Mouse (Mus musculus) ovary, postnatal 14 days (tissue): ENCODE measurements around the gene Spint1.

Experiments
- DNase-seq: peaks from one replicate; pipeline ENCODE4 v3.0.0; 2022; ENCODE audit warnings: low spot score

Spint1 gene

DNA sequence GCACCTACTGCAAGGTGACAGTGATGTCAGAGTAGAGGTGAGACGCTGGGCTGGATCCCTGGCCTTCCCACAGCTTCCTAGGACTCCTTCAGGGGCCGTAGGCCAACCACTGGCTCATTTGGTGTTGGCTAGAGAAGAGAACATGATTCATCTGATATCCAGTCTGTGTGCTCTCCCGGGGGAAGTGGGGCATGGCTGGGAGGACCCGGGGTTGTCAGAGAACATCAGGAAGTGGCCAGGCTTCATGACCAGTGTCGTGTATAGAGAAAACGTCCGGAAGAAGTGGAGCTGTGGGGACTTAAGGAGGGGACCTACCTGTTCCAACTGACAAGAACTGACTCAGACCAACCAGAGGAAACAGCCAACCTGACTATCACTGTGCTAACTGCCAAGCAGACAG, 8.1 kb downstream of the Spint1 start:
- no peak for DNase-seq

DNA sequence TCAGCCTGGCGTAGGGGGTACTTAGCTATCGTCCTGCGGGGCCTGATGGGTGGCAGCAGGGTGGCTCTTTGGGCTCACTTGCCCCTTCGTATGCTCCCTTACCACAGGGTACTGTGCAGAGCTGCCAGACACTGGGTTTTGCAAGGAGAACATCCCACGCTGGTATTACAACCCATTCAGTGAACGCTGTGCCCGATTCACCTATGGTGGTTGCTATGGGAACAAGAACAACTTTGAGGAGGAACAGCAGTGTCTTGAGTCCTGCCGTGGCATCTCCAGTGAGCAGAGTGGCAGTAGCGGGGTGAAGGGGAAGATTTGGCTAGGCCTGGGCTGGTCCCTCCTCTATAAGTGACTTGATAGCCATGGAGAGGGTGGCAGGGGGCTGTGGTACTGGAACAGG, 10.7 kb downstream of the Spint1 start:
- no peak for DNase-seq

DNA sequence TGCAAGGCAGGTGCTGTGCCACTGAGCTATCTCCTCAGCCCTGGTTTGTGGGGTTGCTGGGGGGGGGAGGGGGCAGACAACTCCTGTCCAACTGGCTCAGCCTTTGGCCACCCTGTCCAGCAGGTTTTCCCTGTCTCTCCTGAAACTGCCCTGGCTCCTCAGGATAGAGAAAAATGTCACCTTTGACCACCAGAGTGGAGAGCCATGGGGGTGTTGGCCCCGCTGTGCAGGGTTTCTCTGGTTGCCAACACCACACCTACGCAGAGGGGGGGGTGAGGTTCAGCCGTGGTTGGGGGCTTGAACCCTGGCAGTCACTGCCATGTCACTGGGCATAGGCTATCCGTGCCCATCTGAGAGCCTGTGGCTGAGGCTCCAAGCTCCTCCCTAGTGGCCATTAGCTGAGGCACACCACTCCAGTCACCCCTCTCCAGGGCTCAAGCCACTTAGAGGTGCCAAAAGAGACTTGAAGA, 12.5 kb downstream of the Spint1 start:
- no peak for DNase-seq

DNA sequence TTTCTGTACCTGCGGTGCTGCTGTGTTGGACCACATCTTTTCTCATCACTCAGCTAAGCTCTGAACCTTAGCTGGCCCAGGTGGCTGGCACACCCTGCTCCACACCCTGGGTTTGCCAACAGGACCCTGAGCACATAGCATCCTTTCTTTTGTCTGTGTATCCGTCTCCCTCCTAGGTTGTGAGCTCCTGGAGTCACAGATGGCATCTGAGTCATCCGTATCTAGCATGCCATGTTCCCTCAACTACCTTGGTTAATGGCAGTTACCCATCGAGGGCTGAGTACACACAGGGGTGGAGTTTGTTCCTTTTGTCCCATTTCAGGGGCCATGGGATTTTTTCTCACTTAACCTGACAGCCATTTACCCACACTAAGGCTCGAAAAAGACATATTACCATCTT, 13.2 kb downstream of the Spint1 start:
- no peak for DNase-seq

DNA sequence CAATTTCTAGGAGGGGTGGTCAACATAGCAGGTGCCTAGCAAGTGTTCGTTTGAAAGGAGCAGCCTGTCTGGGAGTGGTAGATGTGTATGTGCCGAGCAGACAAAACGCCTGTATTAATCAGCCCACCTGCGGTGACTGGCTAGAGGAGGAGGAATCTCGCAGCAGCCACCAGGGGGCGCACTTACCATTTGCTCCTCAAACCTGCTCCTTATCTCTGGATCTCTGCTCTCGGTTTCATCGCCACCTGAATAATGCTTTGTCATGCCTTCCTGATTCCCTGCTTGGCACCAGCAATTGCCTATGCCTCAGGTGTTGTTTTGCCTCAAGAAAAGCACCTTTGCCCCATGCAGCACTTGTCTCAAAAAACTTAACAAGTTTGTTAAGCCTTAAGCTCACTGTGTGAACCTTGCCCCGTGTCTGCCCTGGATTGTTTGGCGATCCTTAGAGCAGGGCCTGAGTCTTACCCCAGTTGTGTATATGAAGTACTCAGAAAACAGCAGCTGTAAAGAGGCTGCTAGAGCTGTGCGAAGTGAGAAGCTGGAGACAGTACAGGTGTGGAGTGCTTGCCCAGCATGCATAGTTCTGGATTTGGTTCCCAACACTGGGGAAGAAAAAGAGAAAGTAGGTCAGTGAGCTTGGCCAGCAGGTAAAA, 13.8 kb downstream of the Spint1 start:
- DNase-seq, result peak; percentile 77

DNA sequence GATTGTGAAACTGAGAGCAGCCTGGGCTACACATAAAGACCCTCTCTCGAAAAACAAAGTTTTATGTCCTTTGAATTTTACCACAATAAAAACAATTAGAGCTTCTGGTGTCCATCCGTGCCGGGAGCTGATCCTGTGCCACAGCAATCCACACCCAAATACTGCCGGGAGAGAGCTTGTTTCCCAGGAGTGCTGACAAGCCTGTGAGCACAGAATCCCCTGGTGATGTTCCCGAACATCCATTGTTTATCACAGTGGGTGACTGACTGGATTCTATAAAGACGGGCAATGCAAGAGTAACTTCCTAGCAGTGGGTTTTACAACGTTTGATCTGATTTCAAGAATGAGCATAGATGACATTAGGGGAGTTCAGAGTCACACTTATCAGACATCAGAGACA, 17.8 kb downstream of the Spint1 start:
- no peak for DNase-seq

DNA sequence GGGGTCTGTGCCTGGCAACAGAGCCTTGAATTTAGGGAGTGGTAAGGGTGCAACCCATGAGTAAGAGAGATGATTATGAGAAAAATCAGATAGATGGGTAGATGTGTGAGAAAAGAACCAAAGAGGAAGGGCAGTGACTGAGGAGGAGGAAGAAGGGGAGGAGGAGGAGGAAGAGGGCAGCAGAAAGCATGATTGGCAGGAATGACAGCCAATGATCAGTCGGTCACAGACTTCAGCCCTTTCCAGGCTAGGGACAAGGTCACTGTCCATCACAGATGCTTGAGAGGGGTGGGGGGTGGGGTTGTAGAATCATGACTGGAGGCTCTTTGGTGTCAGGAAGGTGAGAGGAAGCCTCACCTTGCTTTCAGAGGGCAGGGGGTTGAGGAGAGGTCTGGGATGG, 23.4 kb downstream of the Spint1 start:
- no peak for DNase-seq

DNA sequence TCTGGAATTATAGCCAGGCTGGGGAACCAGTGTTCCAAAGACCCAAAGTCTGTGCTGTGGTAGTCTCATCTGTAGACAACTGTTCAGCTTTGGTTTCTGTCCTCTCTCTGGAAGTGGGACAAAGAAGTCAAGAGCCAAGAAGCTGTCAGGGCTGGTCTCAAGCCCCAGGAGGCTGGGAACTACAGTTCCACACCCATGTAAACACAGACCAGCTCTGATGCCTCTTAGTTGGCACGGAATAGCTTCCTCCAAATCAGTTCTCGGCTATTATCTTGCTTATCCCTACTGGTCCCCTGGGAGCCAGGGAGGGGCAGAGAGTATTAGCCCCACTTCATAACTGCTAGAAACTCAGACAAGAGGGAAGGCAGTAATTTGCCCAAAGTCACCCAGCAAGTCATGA, 24.2 kb downstream of the Spint1 start:
- no peak for DNase-seq

DNA sequence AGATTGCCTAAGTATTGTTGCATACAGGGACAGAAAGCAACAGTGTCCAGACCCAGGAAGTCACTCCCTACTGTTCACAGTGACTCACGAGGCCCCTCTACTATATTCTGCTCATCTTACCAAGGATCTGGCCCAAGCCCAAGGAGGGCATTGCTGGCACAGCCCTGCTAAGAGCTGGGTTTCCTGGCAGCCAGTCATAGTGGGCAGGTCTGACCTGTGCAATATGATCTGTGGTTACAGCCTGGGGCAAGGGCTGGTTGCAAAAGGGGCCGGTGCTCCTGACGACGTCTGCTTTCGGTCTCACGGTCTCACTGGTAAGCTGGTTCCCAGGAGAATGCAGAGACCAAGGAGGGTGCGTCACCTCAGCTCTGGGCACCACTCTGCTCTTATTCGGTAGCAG, 25.8 kb downstream of the Spint1 start:
- DNase-seq, result peak; percentile 37

DNA sequence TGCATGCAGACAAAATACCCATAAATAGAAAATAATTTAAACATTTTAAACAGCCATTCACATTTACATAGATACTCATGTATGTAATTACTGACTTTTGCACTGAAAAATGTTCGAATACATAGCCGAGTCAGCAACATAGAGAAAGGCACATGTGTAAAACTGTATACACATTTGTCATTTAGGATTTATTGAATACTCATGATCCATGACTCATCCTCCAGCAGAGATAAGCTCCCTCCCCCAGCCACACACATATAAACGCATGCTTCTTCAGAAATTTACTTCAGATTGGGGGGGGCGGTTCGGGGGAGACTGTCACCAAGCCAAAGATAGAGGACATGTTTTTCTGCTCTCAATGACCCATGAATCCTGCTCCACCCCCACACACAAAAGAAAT, 26.7 kb downstream of the Spint1 start:
- DNase-seq, result no peak

DNA sequence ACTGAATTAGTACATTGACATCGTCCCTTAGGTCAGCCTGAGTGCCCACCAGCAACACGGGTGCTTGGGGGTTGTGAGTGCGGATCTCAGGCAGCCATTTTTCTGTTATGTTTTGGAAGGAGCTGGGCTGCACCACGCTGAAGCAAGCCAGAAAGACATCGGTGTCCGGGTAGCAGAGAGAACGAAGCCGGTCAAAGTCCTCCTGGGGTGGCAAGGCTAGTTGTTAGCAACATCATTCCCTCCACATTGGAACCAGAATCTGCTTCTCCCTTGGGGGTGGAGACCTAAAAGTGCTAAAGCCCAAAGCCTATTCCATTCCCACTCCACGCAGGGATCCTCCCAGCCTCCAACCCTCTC, 33.1 kb downstream of the Spint1 start:
- no peak for DNase-seq

DNA sequence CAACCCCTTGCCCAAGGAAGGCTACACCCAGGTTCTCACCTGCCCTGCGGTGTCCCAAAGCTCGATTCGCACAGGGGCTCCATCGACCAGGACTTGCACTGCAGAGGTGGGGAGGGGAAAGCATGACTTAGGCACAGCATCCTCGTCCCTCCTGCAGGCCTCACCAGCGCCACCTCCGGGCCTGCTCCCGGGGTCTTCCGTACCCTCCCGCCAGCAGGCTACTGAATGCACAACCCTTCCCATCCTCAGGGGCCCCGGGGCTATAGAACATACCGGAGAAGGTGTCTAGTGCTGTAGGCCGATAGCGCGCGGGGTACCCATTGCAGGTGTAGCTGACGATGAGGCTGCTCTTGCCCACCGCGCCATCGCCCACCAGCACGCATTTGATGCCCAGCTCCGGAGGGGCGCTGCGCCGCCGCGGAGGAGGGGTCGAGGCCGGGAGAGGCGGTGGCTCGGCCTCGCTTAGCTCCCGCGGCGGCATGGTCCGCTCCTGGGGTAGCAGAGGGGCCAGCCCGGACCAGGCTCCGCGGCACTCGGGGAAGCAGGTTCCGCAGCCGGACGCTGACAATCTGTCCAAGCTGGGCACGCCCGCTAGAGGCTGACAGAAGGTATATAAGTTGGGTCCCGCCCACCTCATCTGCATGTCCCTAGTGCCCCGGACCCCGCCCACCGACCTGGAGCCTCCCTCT, 33.6 kb downstream of the Spint1 start, which contains the start of gene Rhov:
Gene Rhov, minus strand, starts transcription at position 630 of the 689 bp plus-strand sequence.
- no peak for DNase-seq

DNA sequence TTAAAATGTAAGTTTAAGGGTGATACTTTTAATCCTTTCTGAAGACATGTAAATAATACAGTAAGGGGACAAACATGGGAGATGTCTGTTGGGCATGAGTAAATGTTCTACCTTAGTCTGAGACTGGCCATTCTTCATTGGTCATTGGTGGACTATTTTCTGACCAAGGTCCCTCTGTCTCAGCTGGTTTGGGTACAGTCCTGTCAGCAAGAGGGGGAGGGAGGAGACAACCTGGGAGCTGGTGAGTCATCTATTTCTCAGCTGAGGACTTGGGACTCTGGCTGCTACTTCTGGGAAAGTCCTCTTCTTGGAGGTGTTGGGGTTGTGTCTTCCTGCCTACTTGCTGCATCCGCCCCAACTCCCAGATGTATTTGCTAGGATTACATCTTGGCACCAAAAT, 37.0 kb downstream of the Spint1 start:
- DNase-seq, result no peak

DNA sequence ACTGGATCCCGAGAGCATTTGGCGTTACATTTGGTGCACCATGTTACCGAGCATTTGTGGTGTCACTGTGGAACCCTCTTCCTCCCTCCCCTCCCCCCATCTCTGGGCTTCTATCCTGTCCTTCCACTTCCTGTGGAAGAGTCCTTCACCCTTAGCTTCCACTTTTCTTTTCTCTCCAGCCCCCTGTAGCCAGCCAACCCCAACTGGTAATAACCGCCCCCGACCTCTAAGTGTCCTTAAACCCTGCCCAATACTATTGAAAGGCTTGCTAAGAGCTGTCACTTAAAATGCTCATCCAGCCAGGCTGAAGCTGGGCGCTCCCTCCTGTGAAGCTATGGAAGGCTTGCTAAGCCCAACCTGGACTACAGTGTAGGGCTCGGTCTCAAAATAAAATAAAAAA, 39.8 kb downstream of the Spint1 start:
- DNase-seq, result no peak

DNA sequence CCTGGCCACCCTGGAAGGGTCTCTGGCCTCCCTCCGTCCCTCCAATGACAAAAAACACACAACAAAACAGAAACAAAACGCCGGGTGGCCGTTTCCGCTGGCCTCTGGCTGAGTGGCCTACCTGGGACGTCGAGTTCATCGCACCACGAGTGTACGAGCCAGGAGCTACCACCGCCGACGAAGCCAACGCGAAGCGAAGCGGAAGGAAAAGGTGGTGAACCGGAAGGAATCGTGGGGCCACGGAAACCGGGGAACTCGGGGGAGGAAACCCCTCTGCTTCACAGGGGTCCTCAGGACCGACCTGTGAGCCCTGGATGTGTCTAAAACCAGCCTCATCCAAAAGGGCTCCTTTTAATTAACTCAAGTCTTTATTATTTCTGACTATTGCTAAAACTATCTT, 40.6 kb downstream of the Spint1 start:
- DNase-seq, result no peak

DNA sequence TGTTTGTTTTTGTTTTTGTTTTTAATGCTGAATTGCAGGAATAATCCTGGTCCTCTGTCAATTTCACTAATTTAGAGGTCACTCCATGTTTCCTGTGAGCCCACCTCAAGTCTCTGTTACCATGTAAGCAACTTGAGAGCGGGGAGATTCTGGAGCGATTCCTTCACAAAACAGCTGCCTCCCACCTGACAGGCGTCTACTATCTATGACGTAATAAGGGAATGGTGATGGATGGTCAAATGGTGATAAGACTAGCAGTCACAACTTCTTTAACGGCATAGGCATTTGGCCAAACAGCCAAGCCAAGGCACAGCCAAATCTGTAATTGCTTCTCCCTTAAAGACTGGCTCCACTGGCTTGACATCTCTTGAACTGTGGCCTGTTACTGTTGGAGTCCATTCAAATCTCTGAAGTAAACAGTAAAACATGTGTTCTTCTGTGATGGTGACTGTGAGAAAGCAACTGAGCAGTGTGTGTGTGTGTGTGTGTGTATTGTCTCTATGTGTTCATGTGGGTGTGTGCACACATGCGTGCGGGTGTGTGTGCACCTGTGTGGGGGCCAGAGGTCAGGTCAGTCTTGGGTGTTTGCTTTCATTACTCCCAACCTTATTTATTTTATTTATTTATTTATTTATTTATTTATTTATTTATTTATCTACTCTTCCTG, 44.9 kb downstream of the Spint1 start:
- DNase-seq, result no peak

DNA sequence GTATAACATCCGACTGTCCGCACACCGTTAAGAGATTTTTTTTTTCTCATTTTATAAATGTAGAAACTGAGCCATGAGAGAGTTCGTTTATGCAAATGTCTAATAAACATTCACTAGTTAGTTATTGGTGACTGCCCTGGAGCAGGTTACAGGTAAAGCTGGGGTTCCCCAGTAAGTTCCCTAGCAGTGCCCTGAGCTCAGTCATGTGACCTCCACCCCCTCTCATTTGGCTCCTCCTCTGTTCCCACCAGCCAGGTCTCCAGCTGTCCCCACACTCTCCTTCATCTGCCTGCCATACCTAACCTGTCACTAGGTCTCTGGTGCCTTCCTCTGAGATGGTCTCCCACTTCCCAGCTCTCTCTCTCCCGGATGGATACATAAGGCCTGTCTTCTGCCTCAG, 50.2 kb downstream of the Spint1 start:
- DNase-seq, result no peak

DNA sequence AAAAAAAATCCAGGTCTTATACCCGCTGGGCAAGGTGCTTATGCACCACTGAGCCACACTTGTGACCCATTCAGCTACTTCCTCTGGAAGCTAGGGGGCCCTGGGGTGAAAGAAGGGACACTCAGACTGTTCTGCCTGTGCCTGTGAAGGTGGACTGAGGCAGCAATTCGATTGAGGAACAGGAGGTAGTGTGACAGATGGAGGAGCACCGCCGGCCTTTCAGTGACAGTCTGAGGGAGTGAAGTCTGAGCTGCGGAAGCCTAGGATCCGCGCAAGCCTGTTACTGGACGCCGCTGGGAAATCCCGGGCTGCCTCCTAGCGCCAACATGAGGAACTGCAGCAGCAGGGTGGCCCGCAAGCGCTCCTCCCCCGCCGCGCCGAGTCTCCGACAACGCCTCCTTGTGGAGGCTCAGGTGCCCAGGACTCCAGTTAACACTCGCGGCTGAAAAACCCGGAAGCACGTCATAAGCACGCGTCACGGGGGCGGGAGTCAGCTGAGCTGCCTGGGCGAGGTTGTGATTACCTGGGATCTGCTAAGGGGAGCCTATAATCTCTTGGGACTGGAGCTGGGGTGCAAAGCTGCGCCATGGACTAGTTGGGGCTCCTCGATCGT, 51.2 kb downstream of the Spint1 start, which contains the start of gene Vps18:
Gene Vps18, plus strand, starts transcription at position 471 of the 613 bp plus-strand sequence.
- peak; percentile 97 for DNase-seq

DNA sequence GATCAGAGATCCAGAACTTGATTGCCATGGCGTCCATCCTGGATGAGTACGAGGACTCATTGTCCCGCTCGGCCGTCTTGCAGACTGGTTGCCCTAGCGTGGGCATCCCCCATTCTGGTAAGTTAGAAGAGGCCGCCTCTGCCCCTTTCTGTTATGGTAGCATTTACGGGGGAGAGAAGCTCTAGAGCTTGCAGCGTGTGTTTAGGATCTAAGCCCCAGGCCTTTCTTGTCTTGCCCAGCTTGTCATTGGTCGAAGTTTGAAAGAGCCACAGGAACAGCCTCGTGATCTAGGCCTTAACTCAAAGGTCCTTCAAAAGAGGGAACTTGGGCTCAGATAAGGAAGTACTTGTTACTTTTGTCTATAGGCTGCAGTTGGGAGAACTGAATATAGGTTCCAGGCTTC, 51.9 kb downstream of the Spint1 start:
- DNase-seq, result no peak

DNA sequence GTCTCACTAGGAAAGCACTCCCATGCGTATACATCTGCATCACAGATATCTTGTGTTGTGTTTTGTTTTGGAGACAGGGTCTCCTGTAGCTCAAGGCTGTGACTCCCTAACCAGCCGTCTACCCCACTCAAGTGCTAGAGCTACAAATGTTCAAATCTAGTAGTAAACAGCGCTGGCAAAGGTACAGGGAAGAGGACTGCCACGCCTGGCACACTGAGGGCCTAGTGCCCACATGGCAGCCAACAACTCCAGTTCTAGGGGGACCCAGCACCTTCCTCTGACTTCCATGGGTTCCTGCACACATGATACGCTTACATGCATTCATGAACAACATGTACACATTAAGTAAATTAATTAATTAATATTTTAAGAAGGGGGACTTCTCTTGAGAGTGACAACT, 55.1 kb downstream of the Spint1 start:
- DNase-seq, result no peak

DNA sequence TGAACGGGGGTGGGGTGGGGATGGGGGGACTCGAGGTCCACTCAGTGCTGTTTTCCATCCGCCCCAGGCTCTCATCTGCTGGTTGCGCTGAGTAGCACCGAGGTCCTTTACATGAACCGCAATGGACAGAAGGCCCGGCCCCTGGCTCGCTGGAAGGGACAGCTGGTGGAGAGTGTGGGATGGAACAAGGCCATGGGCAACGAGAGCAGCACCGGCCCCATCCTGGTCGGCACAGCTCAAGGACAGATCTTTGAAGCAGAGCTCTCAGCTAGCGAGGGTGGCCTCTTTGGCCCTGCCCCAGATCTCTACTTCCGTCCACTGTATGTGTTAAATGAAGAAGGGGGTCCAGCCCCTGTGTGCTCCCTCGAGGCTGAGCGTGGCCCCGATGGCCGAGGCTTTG, 55.7 kb downstream of the Spint1 start:
- no peak for DNase-seq

DNA sequence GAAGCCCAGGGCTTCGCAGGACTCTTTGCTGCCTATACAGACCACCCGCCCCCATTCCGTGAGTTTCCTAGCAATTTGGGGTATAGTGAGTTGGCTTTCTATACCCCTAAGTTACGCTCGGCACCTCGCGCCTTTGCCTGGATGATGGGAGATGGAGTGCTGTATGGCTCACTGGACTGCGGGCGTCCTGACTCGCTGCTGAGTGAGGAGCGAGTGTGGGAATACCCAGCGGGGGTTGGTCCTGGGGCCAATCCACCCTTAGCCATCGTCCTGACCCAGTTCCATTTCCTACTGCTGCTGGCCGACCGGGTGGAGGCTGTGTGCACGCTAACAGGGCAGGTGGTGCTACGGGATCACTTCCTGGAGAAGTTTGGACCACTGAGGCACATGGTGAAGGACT, 56.1 kb downstream of the Spint1 start:
- DNase-seq, result no peak
